ENCODE assay signal across 21 mouse cellular contexts in the genomic region with DNA sequence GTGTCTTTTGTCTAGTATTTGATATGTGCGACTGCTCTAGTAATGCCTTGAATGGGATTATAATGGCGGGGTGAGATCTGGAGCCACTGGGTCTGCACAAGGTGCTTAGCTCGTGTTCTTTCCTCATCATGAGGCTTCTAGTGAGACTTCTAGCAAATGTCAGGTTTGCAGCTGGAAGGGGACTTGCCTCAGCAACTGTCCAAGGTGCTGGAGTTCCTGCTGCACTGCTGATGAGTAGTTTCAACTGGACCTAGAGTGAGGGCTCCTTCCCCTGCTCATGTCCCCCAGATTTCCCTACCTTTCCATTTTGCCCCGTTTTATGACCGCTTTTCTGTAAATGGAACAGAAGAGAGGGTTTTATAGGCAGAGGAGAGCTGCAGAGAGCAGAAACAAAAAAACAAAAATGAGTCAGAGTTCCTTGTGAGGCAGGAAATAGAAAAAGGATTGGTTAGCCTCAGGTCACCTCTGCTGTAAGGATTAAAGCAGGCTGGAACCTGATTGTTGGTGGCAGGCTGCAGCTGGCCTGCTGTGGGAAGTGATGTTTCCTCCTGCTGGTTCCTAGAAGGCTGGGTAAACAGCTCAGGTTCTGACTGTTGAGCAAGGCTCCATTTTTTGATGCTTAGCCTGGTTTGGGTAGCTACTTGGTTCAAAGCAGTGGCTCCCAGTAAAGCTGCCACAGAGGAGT.
DNase-seq lines count a peak whose midpoint lies in the region; ATAC-seq and TF ChIP-seq lines count a peak whose summit lies in the region.
"Had no signal": no experiment of that assay in that cellular context is flagged by ENCODE, and none has a peak within 500 bp of the region (broad histone marks: within the 10 kb centered on the region; RNA-seq: fewer than 3 reads in every experiment).

No protein-coding gene starts in this region.

- no peak overlapping the region for H3K9ac ChIP-seq in lung, embryonic 14.5 days
- no peak overlapping the region for H3K9ac ChIP-seq in lung, postnatal 0 days (replicated peaks; ENCODE audit: low read depth)
- no peak overlapping the region for H3K9ac ChIP-seq in MEL (ENCODE audit: control insufficient read depth, low read depth, low read length, poor library complexity, severe bottlenecking)
- H3K9ac ChIP-seq: forebrain, postnatal 0 days; hindbrain, embryonic 14.5 days; midbrain, embryonic 12.5 days; neural tube, embryonic 13.5 days had no signal

- H3K9me3 ChIP-seq in lung, embryonic 14.5 days (ENCODE audit: low read depth, low read length) = peaks cover 3% of the 10 kb centered on the region; the same call in 1 of the 2 replicates
- H3K9me3 ChIP-seq in lung, postnatal 0 days (ENCODE audit: low read length) = 0 out of 2 replicates have a peak, but pooled peaks cover 5% of the 10 kb centered on the region
- no peaks in the 10 kb centered on the region for H3K9me3 ChIP-seq in MEL (replicated peaks; ENCODE audit: insufficient read depth, low read length)
- H3K9me3 ChIP-seq: midbrain, embryonic 12.5 days had no signal

- no peak for TF ChIP-seq EP300 in lung, postnatal 0 days (IDR thresholded peaks at IDR 0.05)
- TF ChIP-seq EP300 in MEL (IDR thresholded peaks at IDR 0.05; ENCODE audit: low read depth in 1 of 2, low read length in 2 of 2) = no peak

- TF ChIP-seq RAD21 in MEL (IDR thresholded peaks at IDR 0.05; ENCODE audit: low read depth, low read length) = no peak

- no peak for ATAC-seq in lung, embryonic 14.5 days (ENCODE audit: insufficient read depth)
- ATAC-seq in lung, postnatal 0 days = no peak
- ATAC-seq: forebrain, postnatal 0 days had no signal

- no peak for TF ChIP-seq POLR2A in MEL (IDR thresholded peaks at IDR 0.05; ENCODE audit: control insufficient read depth in 1 of 2, insufficient read depth in 1 of 2, low read depth in 1 of 2, low read length in 2 of 2, poor library complexity in 1 of 2)

- H3K36me3 ChIP-seq in lung, embryonic 14.5 days (ENCODE audit: insufficient read depth) = peaks cover 8% of the 10 kb centered on the region; the same call in 1 of the 2 replicates
- 0 out of 2 replicates have a peak, but pooled peaks cover 2% of the 10 kb centered on the region for H3K36me3 ChIP-seq in lung, postnatal 0 days (ENCODE audit: insufficient read depth, low read length)
- H3K36me3 ChIP-seq in MEL (ENCODE audit: control insufficient read depth in 1 of 2, insufficient read depth in 2 of 2, low read length in 2 of 2) = peaks cover 0 to 5% of the 10 kb centered on the region in 2 experiments; a peak in 1 of 4 replicates

- 87% methylated on average over 5 of the region's 5 CpGs for WGBS in lung, embryonic 14.5 days
- 86% methylated on average over 5 of the region's 5 CpGs for WGBS in lung, postnatal 0 days

- no peak for TF ChIP-seq CTCF in lung, embryonic 14.5 days (IDR thresholded peaks at IDR 0.05; ENCODE audit: low read depth)
- TF ChIP-seq CTCF in lung, postnatal 0 days (IDR thresholded peaks at IDR 0.05) = no peak
- no peak for TF ChIP-seq CTCF in MEL (IDR thresholded peaks at IDR 0.05 in 2 of 3, conservative IDR thresholded peaks at IDR 0.05 in 1 of 3; ENCODE audit: control insufficient read depth in 1 of 3, insufficient read depth in 1 of 3, low read depth in 2 of 3, low read length in 3 of 3, poor library complexity in 1 of 3, severe bottlenecking in 1 of 3)

- intact Hi-C loops in gastrocnemius, postnatal 36 days (cut with DNase I) = no loop called here

- peak; percentile 44 for DNase-seq in lung, embryonic 14.5 days
- DNase-seq in lung, postnatal 0 days (ENCODE audit: low spot score) = no peak
- DNase-seq in 416B (ENCODE audit: low read depth) = peak; percentile 87
- DNase-seq in MEL (ENCODE audit: low read depth, low spot score) = peak; percentile 50
- DNase-seq in brain, adult 2 months (ENCODE audit: low read depth, low spot score) = peak; percentile 60
- DNase-seq in gastrocnemius, postnatal 36 days = no peak
- no peak for DNase-seq in Muller cell, postnatal 12 days (ENCODE audit: inconsistent ontology term)
- DNase-seq: adrenal gland, postnatal 25 days; cerebellum, adult 11 months; cerebellum, adult 9-11 months; forebrain, postnatal 0 days; gastrocnemius, postnatal 25 days; heart, adult 2 months; kidney, adult 2 months; lung, postnatal 10 days; thymus, adult 18-20 months had no signal

- no peaks in the 10 kb centered on the region for H3K27me3 ChIP-seq in lung, embryonic 14.5 days (ENCODE audit: insufficient read depth, low read length)
- no peaks in the 10 kb centered on the region for H3K27me3 ChIP-seq in lung, postnatal 0 days (replicated peaks; ENCODE audit: insufficient read depth, low read length)
- H3K27me3 ChIP-seq in MEL (ENCODE audit: control insufficient read depth in 1 of 2, insufficient read depth in 2 of 2, low read length in 2 of 2) = no peaks in the 10 kb centered on the region
- H3K27me3 ChIP-seq: midbrain, embryonic 12.5 days; neural tube, embryonic 13.5 days had no signal

- H3K4me3 ChIP-seq in lung, embryonic 14.5 days (ENCODE audit: low read depth, low read length) = no peak overlapping the region
- H3K4me3 ChIP-seq in lung, postnatal 0 days (ENCODE audit: low read depth, low read length) = no peak overlapping the region
- H3K4me3 ChIP-seq in MEL (ENCODE audit: control insufficient read depth in 1 of 2, insufficient read depth in 1 of 2, low read depth in 2 of 2, low read length in 2 of 2) = no peak overlapping the region
- H3K4me3 ChIP-seq: heart, adult 2 months; layer of hippocampus, adult 2 months; midbrain, embryonic 12.5 days; neural tube, embryonic 13.5 days had no signal

- H3K79me2 ChIP-seq in MEL (ENCODE audit: control insufficient read depth, insufficient read depth, low read length, poor library complexity) = no peaks in the 10 kb centered on the region

- no peak overlapping the region for H3K4me2 ChIP-seq in lung, embryonic 14.5 days
- no peak overlapping the region for H3K4me2 ChIP-seq in lung, postnatal 0 days (replicated peaks; ENCODE audit: low read depth, low read length)
- H3K4me2 ChIP-seq: hindbrain, embryonic 14.5 days; midbrain, embryonic 12.5 days; neural tube, embryonic 13.5 days had no signal

- no peak overlapping the region for H3K27ac ChIP-seq in lung, embryonic 14.5 days (ENCODE audit: low read depth)
- H3K27ac ChIP-seq in lung, postnatal 0 days (ENCODE audit: low read length) = no peak overlapping the region
- no peak overlapping the region for H3K27ac ChIP-seq in MEL (ENCODE audit: control insufficient read depth, low read depth, low read length)
- H3K27ac ChIP-seq: heart, adult 2 months; hindbrain, embryonic 14.5 days; kidney, postnatal 0 days; layer of hippocampus, adult 2 months; midbrain, embryonic 12.5 days; neural tube, embryonic 13.5 days had no signal

- H3K4me1 ChIP-seq in lung, embryonic 14.5 days (ENCODE audit: insufficient read depth) = no peaks in the 10 kb centered on the region
- H3K4me1 ChIP-seq in lung, postnatal 0 days (ENCODE audit: insufficient read depth, low read depth, low read length) = no peaks in the 10 kb centered on the region
- no peaks in the 10 kb centered on the region for H3K4me1 ChIP-seq in MEL (ENCODE audit: control insufficient read depth in 1 of 2, insufficient read depth in 2 of 2, low read length in 2 of 2)
- H3K4me1 ChIP-seq: midbrain, embryonic 12.5 days had no signal

TF ChIP-seq in MEL, 35 proteins besides CTCF, POLR2A, EP300 and RAD21:
- TF ChIP-seq TAL1 (IDR thresholded peaks at IDR 0.05; ENCODE audit: low read length) = no peak
- no peak for TF ChIP-seq ZMIZ1 (IDR thresholded peaks at IDR 0.05; ENCODE audit: low read depth, low read length)
- no peak for TF ChIP-seq ETS1 (IDR thresholded peaks at IDR 0.05; ENCODE audit: low read depth, low read length)
- no peak for TF ChIP-seq USF2 (IDR thresholded peaks at IDR 0.05; ENCODE audit: borderline replicate concordance in 1 of 2, insufficient read depth in 1 of 2, low read depth in 1 of 2, low read length in 2 of 2)
- TF ChIP-seq MAZ (IDR thresholded peaks at IDR 0.05; ENCODE audit: low read depth, low read length) = no peak
- no peak for TF ChIP-seq GATA1 (IDR thresholded peaks at IDR 0.05; ENCODE audit: low read depth, low read length)

Comparison
In these comparisons a context has a peak if more than half of its experiments do, and no peak if none do; other contexts are left out.
1. DNase-seq: peak in lung, embryonic 14.5 days (single experiment), 416B (single experiment), MEL (single experiment) and brain, adult 2 months (single experiment); none in lung, postnatal 0 days (single experiment), gastrocnemius, postnatal 36 days (0 of 2) and Muller cell, postnatal 12 days (single experiment).